Mouse (Mus musculus): ENCODE results near the gene 4930402H24Rik. TPM values are rescaled to one million over a fixed set of nuclear protein-coding genes. Genes with fewer than 3 reads are reported as not detected.

Gene 4930402H24Rik
- total RNA-seq, 2 experiments from 2014 or later = 4.2 to 6.4 TPM

- no peak for ATAC-seq (replicated peaks; ENCODE audit: poor library complexity)
These were observed 227.1 kb downstream of the 4930402H24Rik start for GRCm38 (mm10) chr2:130679154-130679553.

- ATAC-seq (replicated peaks; ENCODE audit: poor library complexity) = no peak
These were observed 229.0 kb downstream of the 4930402H24Rik start for GRCm38 (mm10) chr2:130677211-130677610.

GRCm38 (mm10) chr2:130667559-130667958 lies 238.6 kb downstream of the 4930402H24Rik start, which contains the start of gene Itpa:
Itpa (plus strand) TSS chr2:130667610.
- ATAC-seq (replicated peaks; ENCODE audit: poor library complexity) = peak; percentile 72

GRCm38 (mm10) chr2:130664102-130664701 lies 242.0 kb downstream of the 4930402H24Rik start, which contains the start of gene Ddrgk1:
Ddrgk1 (minus strand) TSS chr2:130664659.
- peak; percentile 76 for ATAC-seq (replicated peaks; ENCODE audit: poor library complexity)

GRCm38 (mm10) chr2:130663342-130663741 lies 242.9 kb downstream of the 4930402H24Rik start:
- ATAC-seq (replicated peaks; ENCODE audit: poor library complexity) = no peak

- no peak for ATAC-seq (replicated peaks; ENCODE audit: poor library complexity)
These were observed 247.7 kb downstream of the 4930402H24Rik start for GRCm38 (mm10) chr2:130658530-130658929.

- ATAC-seq (replicated peaks; ENCODE audit: poor library complexity) = no peak
These were observed 248.7 kb downstream of the 4930402H24Rik start for GRCm38 (mm10) chr2:130657541-130657940.

- no peak for ATAC-seq (replicated peaks; ENCODE audit: poor library complexity)
These were observed 249.7 kb downstream of the 4930402H24Rik start for GRCm38 (mm10) chr2:130656536-130656935.

Other genes with a start within 250 kb of the 4930402H24Rik start
- gene Ddrgk1, start 241.7 kb downstream of the 4930402H24Rik start, total RNA-seq (2015) = 50.5 and 75.9 TPM in 2 replicates
- gene Ddrgk1, start 241.7 kb downstream of the 4930402H24Rik start, total RNA-seq (2017) = 72.4 and 107 TPM in 2 replicates
- gene Itpa, start 238.8 kb downstream of the 4930402H24Rik start, total RNA-seq (2015) = 39.0 and 43.1 TPM in 2 replicates
- gene Itpa, start 238.8 kb downstream of the 4930402H24Rik start, total RNA-seq (2017) = 78.5 and 87.3 TPM in 2 replicates
- 0.15 TPM in 1 of 2 replicates, not detected in the other for gene Slc4a11, start 208.9 kb downstream of the 4930402H24Rik start, total RNA-seq (2015)
- gene Slc4a11, start 208.9 kb downstream of the 4930402H24Rik start, total RNA-seq (2017) = not detected in 2 replicates
- gene Atrn, start 89 bp upstream of the 4930402H24Rik start, total RNA-seq (2015) = 38.4 and 41.2 TPM in 2 replicates
- gene Atrn, start 89 bp upstream of the 4930402H24Rik start, total RNA-seq (2017) = 30.4 and 33.0 TPM in 2 replicates
- not detected in 2 replicates for gene Gfra4, start 136.7 kb upstream of the 4930402H24Rik start, total RNA-seq (2015)
- gene Gfra4, start 136.7 kb upstream of the 4930402H24Rik start, total RNA-seq (2017) = not detected in 2 replicates
- gene Adam33, start 157.4 kb upstream of the 4930402H24Rik start, total RNA-seq (2015) = not detected in 2 replicates
- not detected in 2 replicates for gene Adam33, start 157.4 kb upstream of the 4930402H24Rik start, total RNA-seq (2017)
- gene Siglec1, start 180.4 kb upstream of the 4930402H24Rik start, total RNA-seq (2015) = 0.05 and 0.07 TPM in 2 replicates
- 0.10 TPM in 1 of 2 replicates, not detected in the other for gene Siglec1, start 180.4 kb upstream of the 4930402H24Rik start, total RNA-seq (2017)
- gene Hspa12b, start 220.9 kb upstream of the 4930402H24Rik start, total RNA-seq (2015) = 0.12 TPM in 1 of 2 replicates, not detected in the other
- gene Hspa12b, start 220.9 kb upstream of the 4930402H24Rik start, total RNA-seq (2017) = 0.44 TPM in 1 of 2 replicates, not detected in the other
- gene Gm11037, start 227.1 kb upstream of the 4930402H24Rik start, total RNA-seq (2015) = not detected in 2 replicates
- not detected in 2 replicates for gene Gm11037, start 227.1 kb upstream of the 4930402H24Rik start, total RNA-seq (2017)

Data from megakaryocyte progenitor cell, adult 5-6 weeks (primary cell).